8 mouse cellular contexts compared by ENCODE assay signal in genomic region chr9:100917111-100917510, GRCm38 (mm10).
DNase-seq lines count a peak whose midpoint lies in the region; ATAC-seq lines count a peak whose summit lies in the region.

No protein-coding gene starts in this region.

- no peaks in the 10 kb centered on the region for H3K27me3 ChIP-seq in limb, embryonic 11.5 days (ENCODE audit: control insufficient read depth, insufficient read depth, low read length)
- H3K27me3 ChIP-seq in limb, embryonic 10.5 days (ENCODE audit: low read depth, poor library complexity, severe bottlenecking) = no peaks in the 10 kb centered on the region
- no peaks in the 10 kb centered on the region for H3K27me3 ChIP-seq in forebrain, embryonic 12.5 days

- no peaks in the 10 kb centered on the region for H3K4me1 ChIP-seq in limb, embryonic 11.5 days (ENCODE audit: control insufficient read depth, insufficient read depth, low read length)
- H3K4me1 ChIP-seq in limb, embryonic 10.5 days = no peaks in the 10 kb centered on the region
- H3K4me1 ChIP-seq in forebrain, embryonic 12.5 days = no peaks in the 10 kb centered on the region

- H3K36me3 ChIP-seq in limb, embryonic 11.5 days (ENCODE audit: control insufficient read depth, insufficient read depth, low read length) = no peaks in the 10 kb centered on the region
- H3K36me3 ChIP-seq in limb, embryonic 10.5 days = peaks cover 15% of the 10 kb centered on the region
- H3K36me3 ChIP-seq in forebrain, embryonic 12.5 days (replicated peaks) = 0 out of 2 replicates have a peak, but pooled peaks cover 3% of the 10 kb centered on the region

- intact Hi-C loops in heart, postnatal 36 days (cut with DNase I) = loop anchor here (1.0 to 2.0 kb wide), 3 partner anchors 274 to 463 kb away; no protein-coding TSS in a partner anchor
- intact Hi-C loops in left cerebral cortex, postnatal 25 days (cut with DNase I) = loop anchor here (2.0 to 10.0 kb wide), 3 partner anchors 274 to 460 kb away; no protein-coding TSS in a partner anchor

- no peak overlapping the region for H3K4me2 ChIP-seq in limb, embryonic 11.5 days (ENCODE audit: low read depth, severe bottlenecking)
- H3K4me2 ChIP-seq in forebrain, embryonic 12.5 days = no peak overlapping the region

- WGBS in limb, embryonic 11.5 days = 69% methylated on average over 2 of the region's 2 CpGs
- 68% methylated on average over 2 of the region's 2 CpGs for WGBS in limb, embryonic 10.5 days
- 52% methylated on average over 2 of the region's 2 CpGs for WGBS in forebrain, embryonic 12.5 days

- no peak overlapping the region for H3K27ac ChIP-seq in limb, embryonic 11.5 days (replicated peaks; ENCODE audit: low read depth, low read length)
- no peak overlapping the region for H3K27ac ChIP-seq in limb, embryonic 10.5 days
- no peak overlapping the region for H3K27ac ChIP-seq in forebrain, embryonic 12.5 days

- peak; percentile 40 for DNase-seq in limb, embryonic 11.5 days (ENCODE audit: low spot score)
- DNase-seq in limb, embryonic 10.5 days (ENCODE audit: low spot score) = no peak
- peak; percentile 52 for DNase-seq in Muller cell, postnatal 12 days (ENCODE audit: inconsistent ontology term)
- DNase-seq in cerebellum, adult 9-11 months = peak; percentile 63
- peak; percentile 30 to 34 for DNase-seq in heart, postnatal 36 days
- DNase-seq in left cerebral cortex, postnatal 25 days (ENCODE audit: low spot score in 2 of 2) = peak; percentile 47 to 82
- DNase-seq in right cerebral cortex, postnatal 25 days = peak; percentile 17

- no peaks in the 10 kb centered on the region for H3K9me3 ChIP-seq in limb, embryonic 11.5 days (ENCODE audit: control insufficient read depth, low read length)
- H3K9me3 ChIP-seq in limb, embryonic 10.5 days (replicated peaks) = no peaks in the 10 kb centered on the region
- no peaks in the 10 kb centered on the region for H3K9me3 ChIP-seq in forebrain, embryonic 12.5 days

- no peak overlapping the region for H3K4me3 ChIP-seq in limb, embryonic 11.5 days (ENCODE audit: low read depth, low read length)
- H3K4me3 ChIP-seq in limb, embryonic 10.5 days = no peak overlapping the region
- H3K4me3 ChIP-seq in forebrain, embryonic 12.5 days (replicated peaks) = no peak overlapping the region

- H3K9ac ChIP-seq in limb, embryonic 11.5 days (ENCODE audit: low read length) = no peak overlapping the region
- no peak overlapping the region for H3K9ac ChIP-seq in forebrain, embryonic 12.5 days

- no peak for ATAC-seq in limb, embryonic 11.5 days (ENCODE audit: insufficient number of reproducible peaks, low FRiP score, low TSS enrichment, low read depth)
- no peak for ATAC-seq in forebrain, embryonic 12.5 days (ENCODE audit: low FRiP score)
